Mouse (Mus musculus) forebrain, embryonic 13.5 days (tissue): ENCODE measurements around the gene Acot7. TPM values are rescaled to one million over a fixed set of nuclear protein-coding genes. Genes with fewer than 3 reads are reported as not detected.

Experiments
- ATAC-seq: fragments of 200-750 bp; cut with Nextera tagmentation; 2 replicates; pipeline ENCODE4 v1.8.0; 2017
- H3K27ac ChIP-seq: fragments of 300-500 bp; sonication (generic); 2 replicates; pipeline ENCODE4 v1.5.1; 2015; ENCODE audit warnings: inconsistent platforms, mild to moderate bottlenecking, moderate library complexity
- H3K27me3 ChIP-seq: fragments of 300-500 bp; sonication (generic); 2 replicates; pipeline ENCODE4 v1.6.1; 2015; ENCODE audit warnings: mild to moderate bottlenecking, inconsistent platforms
- H3K36me3 ChIP-seq: fragments of 300-500 bp; sonication (generic); 2 replicates; pipeline ENCODE4 v1.6.1; 2015; ENCODE audit warnings: mild to moderate bottlenecking, inconsistent platforms; ENCODE audit not compliant: poor library complexity, severe bottlenecking
- H3K4me1 ChIP-seq: fragments of 300-500 bp; sonication (generic); 2 replicates; pipeline ENCODE4 v1.6.1; 2015; ENCODE audit warnings: inconsistent platforms
- H3K4me2 ChIP-seq: fragments of 300-500 bp; sonication (generic); 2 replicates; pipeline ENCODE4 v1.6.1; 2015; ENCODE audit warnings: inconsistent platforms, mild to moderate bottlenecking, moderate library complexity
- H3K4me3 ChIP-seq: fragments of 300-500 bp; sonication (generic); 2 replicates; pipeline ENCODE4 v1.5.1; 2015; ENCODE audit warnings: mild to moderate bottlenecking, inconsistent platforms
- H3K9ac ChIP-seq: fragments of 300-500 bp; sonication (generic); 2 replicates; pipeline ENCODE4 v1.6.1; 2015; ENCODE audit warnings: mild to moderate bottlenecking, inconsistent platforms
- H3K9me3 ChIP-seq: fragments of 300-500 bp; sonication (generic); replicated peaks from 2 replicates; pipeline ENCODE4 v1.6.1; 2016; ENCODE audit warnings: inconsistent platforms
- WGBS: fragments of 180-500 bp; shearing (Covaris S2); methylation state at CpG from one replicate; pipeline ENCODE4 v1.1.7; 2015; 5-methylcytosine and 5-hydroxymethylcytosine counted together
- polyA plus RNA-seq: library from polyadenylated mRNA; unstranded; fragments of >200 nt; fragmentation: Nextera tagmentation; extraction: Ambion mirVana; gene quantifications from 2 replicates; pipeline ENCODE4 v1.2.1, GENCODE M21; 2015

The Acot7 gene
- polyA plus RNA-seq, 1 experiment from 2014 or later, result 126 TPM

DNA sequence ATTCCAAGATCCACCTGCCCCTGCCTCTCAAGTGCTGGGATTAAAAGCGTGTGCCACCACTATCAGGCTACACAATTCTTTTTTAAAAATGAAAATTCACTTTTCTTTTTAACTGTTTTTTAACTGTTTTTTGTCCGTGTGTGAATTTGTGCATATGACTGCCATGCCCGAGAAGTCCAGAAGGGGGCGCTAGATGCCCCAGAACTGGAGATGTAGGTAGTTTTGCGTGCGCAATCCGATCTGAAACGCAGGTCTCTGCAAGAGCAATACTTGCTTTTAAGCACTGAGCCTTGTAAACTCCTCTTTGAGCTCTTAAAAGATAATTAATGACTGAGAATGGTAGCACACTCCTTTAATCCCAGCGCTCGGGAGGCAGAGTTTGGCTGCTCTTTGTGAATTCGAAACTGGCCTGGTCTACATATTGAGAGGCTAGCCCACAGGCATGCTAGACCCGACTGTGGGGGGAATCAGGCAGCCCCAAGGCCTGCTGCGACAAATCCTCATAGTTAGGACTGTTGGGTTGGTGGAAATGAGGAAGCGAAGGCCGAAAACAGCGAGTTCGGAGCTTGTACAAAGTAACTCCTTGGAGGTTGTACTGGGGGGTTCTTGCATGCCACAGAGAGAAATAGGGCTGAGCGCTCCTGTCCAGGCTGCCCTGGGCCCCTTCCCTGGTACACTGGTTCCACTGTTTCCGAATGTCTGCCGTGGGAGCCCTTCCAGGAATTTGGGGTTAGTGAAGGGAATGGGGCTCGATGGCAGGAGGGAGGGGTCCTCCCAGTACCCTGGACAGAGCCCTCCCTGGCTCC lies 20.0 kb upstream of the Acot7 start:
- Histone ChIP-seq H3K4me1 (peaks cover 21% of the 10 kb centered on the region), H3K36me3 (no peaks in the 10 kb centered on the region), H3K9ac (no peak overlapping the region), H3K4me2 (peak overlapping the region; percentile 20), H3K27ac (no peak overlapping the region), H3K27me3 (peaks cover 90% of the 10 kb centered on the region), H3K9me3 (no peaks in the 10 kb centered on the region), H3K4me3 (peak overlapping the region; percentile 6; the same call in 1 of the 2 replicates)
- 15% methylated on average over 21 of the region's 21 CpGs for WGBS
- ATAC-seq, result no peak

DNA sequence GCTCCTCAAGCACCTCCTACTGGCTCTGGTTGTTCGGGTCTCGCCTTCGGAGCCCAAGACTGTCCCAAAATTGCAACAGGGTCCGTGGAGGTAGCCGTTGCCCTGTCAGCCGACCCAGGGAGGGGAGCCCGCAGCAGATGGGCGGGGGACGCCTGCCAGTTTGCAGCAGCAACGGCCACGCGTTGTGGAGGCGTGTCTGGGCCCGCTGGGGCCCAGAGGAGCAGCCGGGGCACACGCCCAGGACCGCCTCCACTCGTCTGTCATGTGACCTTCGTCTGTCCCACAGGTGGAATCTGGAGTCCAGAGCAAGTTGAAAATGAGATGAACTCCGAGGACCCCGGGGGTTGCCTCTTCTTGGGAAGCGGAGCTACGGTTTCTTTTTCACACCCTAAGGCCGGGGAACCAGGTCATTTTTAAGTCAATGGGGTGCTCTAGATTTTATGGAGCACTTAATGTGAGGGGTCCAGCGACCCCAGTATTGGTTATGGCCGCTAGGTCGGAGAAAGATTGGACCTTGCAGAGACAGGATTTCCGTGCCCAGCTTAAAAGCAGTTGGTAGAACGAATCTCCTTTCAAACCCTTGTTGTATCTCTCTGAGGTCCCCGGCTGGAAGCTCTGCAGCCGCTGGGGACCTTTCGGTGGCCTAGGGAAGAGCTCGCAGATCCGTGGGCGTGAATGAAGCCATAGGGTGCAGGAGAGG lies 19.2 kb upstream of the Acot7 start, which contains the start of gene Hes2:
Gene Hes2, plus strand, starts transcription at position 283 of the 700 bp plus-strand sequence.
- Histone ChIP-seq H3K4me1 (peaks cover 17% of the 10 kb centered on the region), H3K36me3 (no peaks in the 10 kb centered on the region), H3K9ac (no peak within 1 kb of the TSS), H3K9me3 (no peaks in the 10 kb centered on the region), H3K27me3 (peaks cover 83% of the 10 kb centered on the region), H3K4me2 (peak within 1 kb of the TSS; percentile 27), H3K4me3 (peak within 1 kb of the TSS; percentile 12; the same call in 1 of the 2 replicates), H3K27ac (no peak within 1 kb of the TSS)
- no peak for ATAC-seq
- WGBS, result 2% methylated on average over 35 of the region's 35 CpGs

DNA sequence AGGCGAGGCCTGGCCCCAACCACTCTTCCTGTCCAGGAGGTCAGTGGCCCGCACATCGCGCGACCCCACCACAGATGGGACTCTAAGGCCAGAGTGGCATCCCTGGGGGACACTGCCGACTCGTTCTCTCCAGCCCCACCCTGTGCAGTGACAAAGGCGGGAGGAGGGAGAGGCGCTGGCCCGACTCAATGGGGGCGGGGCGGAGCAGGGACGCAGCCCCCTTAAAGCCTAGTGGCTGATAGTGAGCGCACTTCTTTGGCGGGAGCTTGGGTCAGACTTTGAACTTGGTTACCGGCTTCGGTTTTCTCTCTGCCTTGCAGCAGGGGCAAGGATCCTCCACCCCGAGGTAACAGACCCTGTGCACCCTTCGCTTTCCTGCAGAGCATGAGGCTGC lies 18.7 kb upstream of the Acot7 start:
- peaks cover 78% of the 10 kb centered on the region for H3K27me3 ChIP-seq
- peaks cover 15% of the 10 kb centered on the region for H3K4me1 ChIP-seq
- no peak overlapping the region for H3K27ac ChIP-seq
- WGBS, result under 1% methylated on average over 18 of the region's 19 CpGs
- no peak for ATAC-seq
- H3K4me2 ChIP-seq, result peak overlapping the region; percentile 27
- H3K4me3 ChIP-seq, result 0 out of 2 replicates have a peak overlapping the region, but pooled peaks have one; percentile 12
- no peaks in the 10 kb centered on the region for H3K36me3 ChIP-seq
- H3K9me3 ChIP-seq, result no peaks in the 10 kb centered on the region
- H3K9ac ChIP-seq, result no peak overlapping the region

DNA sequence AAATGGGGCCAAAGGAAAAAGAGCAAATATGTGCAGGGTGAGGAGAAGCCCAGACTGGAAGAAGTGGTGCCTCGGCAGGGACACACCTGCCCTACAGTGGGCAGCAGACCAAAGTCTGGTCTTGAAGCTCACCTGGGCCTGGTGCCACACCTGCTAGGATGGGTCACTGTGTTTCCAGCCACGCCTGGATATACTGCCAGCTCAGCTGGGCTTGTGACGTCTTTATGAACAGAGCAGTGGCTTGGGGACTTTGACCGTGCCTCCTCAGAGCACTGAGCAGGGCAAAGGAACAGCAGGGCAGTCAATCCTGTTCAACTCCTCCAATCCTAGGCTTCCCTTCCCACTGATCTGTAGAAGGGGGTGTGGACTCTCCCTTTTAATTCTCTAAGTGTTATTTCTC lies 17.2 kb upstream of the Acot7 start:
- ATAC-seq, result no peak

DNA sequence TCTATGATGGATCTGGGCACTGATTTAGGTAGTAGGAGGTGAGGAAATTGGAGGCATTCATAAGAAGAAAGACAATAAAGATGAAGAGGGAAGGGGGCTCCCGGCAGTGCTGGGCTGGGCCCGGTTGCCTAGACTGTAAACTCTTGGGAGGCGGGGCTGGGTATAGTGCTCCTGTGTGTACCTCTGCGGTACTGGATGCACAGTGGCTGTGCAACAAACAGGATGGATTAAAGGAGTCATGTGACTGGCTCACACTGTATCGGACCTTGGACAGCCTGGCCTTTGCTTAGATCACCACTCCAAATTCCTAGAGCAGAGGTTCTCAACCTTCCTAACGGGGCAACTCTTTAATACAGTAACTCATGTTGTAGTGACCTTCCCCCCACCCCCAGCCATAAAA lies 16.3 kb upstream of the Acot7 start:
- H3K4me3 ChIP-seq, result no peak overlapping the region
- peaks cover 15% of the 10 kb centered on the region for H3K4me1 ChIP-seq
- H3K4me2 ChIP-seq, result no peak overlapping the region
- 72% methylated on average over 6 of the region's 6 CpGs for WGBS
- no peaks in the 10 kb centered on the region for H3K9me3 ChIP-seq
- H3K36me3 ChIP-seq, result no peaks in the 10 kb centered on the region
- no peak for ATAC-seq
- H3K27me3 ChIP-seq, result peaks cover 70% of the 10 kb centered on the region
- H3K27ac ChIP-seq, result no peak overlapping the region
- H3K9ac ChIP-seq, result no peak overlapping the region

More for the DNA sequence above, 17.2 kb upstream of the Acot7 start:
- H3K9me3 ChIP-seq, result no peaks in the 10 kb centered on the region
- H3K36me3 ChIP-seq, result no peaks in the 10 kb centered on the region
- peaks cover 71% of the 10 kb centered on the region for H3K27me3 ChIP-seq
- peaks cover 15% of the 10 kb centered on the region for H3K4me1 ChIP-seq
- H3K4me3 ChIP-seq, result no peak overlapping the region
- H3K9ac ChIP-seq, result no peak overlapping the region
- no peak overlapping the region for H3K27ac ChIP-seq
- 40% methylated on average over 4 of the region's 4 CpGs for WGBS
- no peak overlapping the region for H3K4me2 ChIP-seq

DNA sequence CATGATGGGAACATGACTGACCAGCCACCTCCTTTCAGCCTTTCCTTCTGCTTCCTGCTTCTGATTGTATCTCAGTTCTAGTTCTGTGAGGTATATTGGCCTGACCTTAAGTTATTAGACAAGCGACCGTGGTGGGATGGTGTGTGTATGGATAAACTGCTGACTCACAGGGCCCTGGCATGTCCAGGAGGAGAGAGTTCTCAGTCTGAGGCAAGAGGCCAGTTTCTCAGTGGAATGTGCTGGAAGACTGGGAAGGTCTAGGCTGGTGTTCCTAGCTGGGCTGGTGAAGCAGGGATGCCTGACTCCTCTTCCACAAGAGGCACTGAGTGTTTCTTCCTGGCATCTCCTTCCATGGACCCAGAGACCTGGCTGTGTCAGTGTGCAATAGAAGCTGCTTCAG lies 15.2 kb upstream of the Acot7 start:
- no peaks in the 10 kb centered on the region for H3K9me3 ChIP-seq
- H3K27me3 ChIP-seq, result peaks cover 60% of the 10 kb centered on the region
- ATAC-seq, result no peak
- H3K9ac ChIP-seq, result no peak overlapping the region
- no peak overlapping the region for H3K4me2 ChIP-seq
- WGBS, result 97% methylated on average over 2 of the region's 2 CpGs
- no peaks in the 10 kb centered on the region for H3K36me3 ChIP-seq
- H3K27ac ChIP-seq, result no peak overlapping the region
- no peak overlapping the region for H3K4me3 ChIP-seq
- peaks cover 15% of the 10 kb centered on the region for H3K4me1 ChIP-seq

DNA sequence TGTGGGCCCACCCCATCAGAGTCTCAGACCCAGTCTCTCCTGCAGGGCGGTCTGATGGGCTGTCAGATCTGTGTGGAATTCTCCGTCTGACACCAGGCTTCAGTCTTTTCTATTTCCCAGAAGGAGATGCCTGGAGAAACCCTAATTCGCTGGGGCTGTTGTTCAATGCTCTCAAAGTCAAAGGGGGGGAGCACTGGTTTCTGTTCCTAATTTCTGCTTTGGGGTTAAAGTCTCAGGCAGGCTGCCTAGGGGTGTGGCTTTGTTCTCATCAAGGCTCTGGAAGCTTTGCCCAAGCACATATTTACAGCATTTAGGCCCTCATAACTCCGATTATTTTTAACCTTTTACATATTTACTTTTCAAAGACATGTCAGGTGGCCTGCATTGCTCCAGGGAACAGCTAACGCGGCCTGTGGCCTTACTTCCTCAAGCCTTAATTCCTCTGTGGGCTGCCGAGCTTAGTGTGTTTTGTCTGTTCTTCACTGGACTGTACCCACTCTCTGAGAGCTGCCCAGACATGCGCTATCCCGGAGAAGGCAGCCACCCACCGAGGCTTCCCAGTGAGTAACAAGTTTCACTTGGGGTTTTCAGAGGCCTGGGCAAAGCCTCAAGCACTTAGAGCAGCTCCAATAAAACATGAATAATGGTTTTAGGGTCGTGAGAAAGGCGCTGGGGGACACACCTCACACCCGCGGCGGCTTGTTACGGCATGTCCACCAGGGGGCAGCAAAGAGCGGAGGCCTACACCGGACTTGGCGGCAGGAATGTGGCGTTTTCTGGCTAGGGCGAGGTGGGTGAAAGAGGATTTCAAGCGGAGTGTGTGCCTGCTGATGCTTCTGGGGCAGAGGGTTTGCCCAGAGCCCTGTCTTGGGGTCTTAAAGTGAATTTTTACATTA lies 12.7 kb upstream of the Acot7 start:
- WGBS, result 27% methylated on average over 22 of the region's 22 CpGs
- H3K36me3 ChIP-seq, result no peaks in the 10 kb centered on the region
- no peak overlapping the region for H3K9ac ChIP-seq
- H3K9me3 ChIP-seq, result no peaks in the 10 kb centered on the region
- no peak overlapping the region for H3K27ac ChIP-seq
- H3K4me3 ChIP-seq, result no peak overlapping the region
- no peak; the same call in 1 of the 2 replicates for ATAC-seq
- 0 out of 2 replicates have a peak, but pooled peaks cover 7% of the 10 kb centered on the region for H3K4me1 ChIP-seq
- no peak overlapping the region for H3K4me2 ChIP-seq
- peaks cover 48% of the 10 kb centered on the region for H3K27me3 ChIP-seq

DNA sequence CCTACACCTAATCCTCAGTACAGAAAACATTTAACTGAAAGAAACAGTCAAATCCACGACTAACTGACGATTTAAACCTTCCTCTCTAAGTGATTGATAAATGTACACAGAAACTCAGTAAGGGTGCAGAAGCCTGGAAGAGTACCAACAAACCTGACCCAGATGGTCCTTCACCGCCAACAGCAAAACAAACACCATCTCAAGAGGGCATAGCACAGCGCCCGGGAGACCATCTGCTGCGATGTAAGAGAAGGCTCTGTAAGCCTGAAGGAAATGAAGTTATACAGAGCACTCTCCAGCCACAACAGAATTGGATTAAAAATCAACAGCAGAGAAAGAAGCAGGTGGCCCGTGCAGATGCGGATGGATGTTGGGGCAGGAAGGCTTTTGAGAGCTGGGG lies 9.9 kb upstream of the Acot7 start:
- Histone ChIP-seq H3K9me3 (no peaks in the 10 kb centered on the region), H3K4me3 (no peak overlapping the region), H3K27me3 (peaks cover 25% of the 10 kb centered on the region), H3K36me3 (no peaks in the 10 kb centered on the region), H3K27ac (no peak overlapping the region), H3K4me2 (no peak overlapping the region), H3K4me1 (0 out of 2 replicates have a peak, but pooled peaks cover 7% of the 10 kb centered on the region), H3K9ac (no peak overlapping the region)
- WGBS, result 61% methylated on average over 8 of the region's 8 CpGs
- peak; percentile 53 for ATAC-seq

DNA sequence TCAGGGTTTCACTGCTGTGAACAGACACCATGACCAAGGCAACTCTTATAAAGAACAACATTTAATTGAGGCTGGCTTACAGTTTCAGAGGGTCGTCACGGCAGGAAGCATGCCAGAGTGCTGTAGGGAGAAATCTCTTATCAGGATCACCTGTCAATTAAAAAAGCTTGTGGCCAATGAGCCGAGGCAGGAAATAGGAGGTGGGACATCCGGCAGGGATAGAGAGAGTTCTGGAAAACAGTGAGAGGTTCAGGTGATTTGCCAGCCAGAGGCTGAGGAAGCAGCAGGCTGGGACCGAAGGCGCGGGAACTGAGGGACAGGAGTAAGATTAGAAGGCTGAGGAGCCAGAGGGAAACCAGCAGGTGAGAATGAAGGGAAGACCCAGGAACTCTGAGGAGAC lies 8.8 kb upstream of the Acot7 start:
- Histone ChIP-seq H3K9ac (no peak overlapping the region), H3K4me2 (no peak overlapping the region), H3K36me3 (no peaks in the 10 kb centered on the region), H3K4me3 (no peak overlapping the region), H3K4me1 (0 out of 2 replicates have a peak, but pooled peaks cover 7% of the 10 kb centered on the region), H3K9me3 (no peaks in the 10 kb centered on the region), H3K27ac (no peak overlapping the region), H3K27me3 (peaks cover 30% of the 10 kb centered on the region)
- 88% methylated on average over 7 of the region's 7 CpGs for WGBS
- ATAC-seq, result no peak

DNA sequence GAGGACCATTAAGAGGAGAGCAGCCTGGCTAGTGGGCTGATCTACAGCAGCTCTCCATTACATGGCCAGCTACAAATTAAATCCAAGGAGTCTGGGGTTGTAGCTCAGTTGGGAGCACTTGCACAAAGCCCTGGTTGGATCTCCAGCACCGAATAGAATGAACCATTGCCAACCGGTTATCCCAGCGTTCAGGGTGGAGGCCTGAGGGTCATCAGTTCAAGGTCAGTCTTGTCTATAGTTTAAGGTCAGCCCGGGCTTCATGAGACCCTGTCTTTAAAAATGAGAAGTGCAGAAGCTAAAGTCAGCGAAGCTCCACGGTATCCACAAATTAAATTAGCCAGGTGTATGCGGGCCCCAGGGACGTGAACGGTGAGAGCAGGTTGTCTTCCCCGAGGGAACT lies 7.6 kb upstream of the Acot7 start:
- H3K4me1 ChIP-seq, result 0 out of 2 replicates have a peak, but pooled peaks cover 7% of the 10 kb centered on the region
- peaks cover 35% of the 10 kb centered on the region for H3K27me3 ChIP-seq
- no peaks in the 10 kb centered on the region for H3K9me3 ChIP-seq
- no peak overlapping the region for H3K9ac ChIP-seq
- H3K4me3 ChIP-seq, result no peak overlapping the region
- no peak overlapping the region for H3K4me2 ChIP-seq
- no peaks in the 10 kb centered on the region for H3K36me3 ChIP-seq
- no peak for ATAC-seq
- WGBS, result 83% methylated on average over 10 of the region's 10 CpGs
- no peak overlapping the region for H3K27ac ChIP-seq

DNA sequence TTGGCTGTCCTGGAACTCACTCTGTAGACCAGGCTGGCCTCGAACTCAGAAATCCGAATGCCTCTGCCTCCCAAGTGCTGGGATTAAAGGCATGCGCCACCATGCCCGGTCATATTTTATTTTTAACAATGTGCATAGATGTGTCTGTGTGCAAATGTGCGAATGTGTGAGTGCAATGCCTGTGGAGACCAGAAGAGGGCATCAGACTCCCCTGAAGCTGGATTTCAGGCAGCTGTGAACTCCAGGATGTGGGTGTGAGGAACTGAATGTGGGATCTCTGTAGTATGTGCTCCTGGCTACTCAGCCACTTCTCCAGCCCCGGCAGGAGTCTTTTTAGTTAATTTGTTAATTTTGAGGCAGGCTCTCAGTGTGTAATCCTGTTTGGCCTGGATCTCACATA lies 6.4 kb upstream of the Acot7 start:
- Histone ChIP-seq H3K27ac (no peak overlapping the region), H3K9ac (no peak overlapping the region), H3K27me3 (peaks cover 35% of the 10 kb centered on the region), H3K4me1 (0 out of 2 replicates have a peak, but pooled peaks cover 7% of the 10 kb centered on the region), H3K9me3 (no peaks in the 10 kb centered on the region), H3K4me2 (no peak overlapping the region), H3K36me3 (no peaks in the 10 kb centered on the region), H3K4me3 (no peak overlapping the region)
- WGBS, result 81% methylated on average over 6 of the region's 6 CpGs
- no peak for ATAC-seq
